Mouse (Mus musculus) forebrain, embryonic 13.5 days (tissue): ENCODE data around the gene 4930519P11Rik. TPM values are rescaled to one million over a fixed set of nuclear protein-coding genes. Genes with fewer than 3 reads are reported as not detected.

Experiments used
- ATAC-seq: fragments of 200-750 bp; cut with Nextera tagmentation; 2 replicates; pipeline ENCODE4 v1.8.0; 2017
- H3K27ac ChIP-seq: fragments of 300-500 bp; sonication (generic); 2 replicates; pipeline ENCODE4 v1.5.1; 2015; ENCODE audit warnings: inconsistent platforms, mild to moderate bottlenecking, moderate library complexity
- H3K27me3 ChIP-seq: fragments of 300-500 bp; sonication (generic); 2 replicates; pipeline ENCODE4 v1.6.1; 2015; ENCODE audit warnings: mild to moderate bottlenecking, inconsistent platforms
- H3K36me3 ChIP-seq: fragments of 300-500 bp; sonication (generic); 2 replicates; pipeline ENCODE4 v1.6.1; 2015; ENCODE audit warnings: mild to moderate bottlenecking, inconsistent platforms; ENCODE audit not compliant: poor library complexity, severe bottlenecking
- H3K4me1 ChIP-seq: fragments of 300-500 bp; sonication (generic); 2 replicates; pipeline ENCODE4 v1.6.1; 2015; ENCODE audit warnings: inconsistent platforms
- H3K4me2 ChIP-seq: fragments of 300-500 bp; sonication (generic); 2 replicates; pipeline ENCODE4 v1.6.1; 2015; ENCODE audit warnings: inconsistent platforms, mild to moderate bottlenecking, moderate library complexity
- H3K4me3 ChIP-seq: fragments of 300-500 bp; sonication (generic); 2 replicates; pipeline ENCODE4 v1.5.1; 2015; ENCODE audit warnings: mild to moderate bottlenecking, inconsistent platforms
- H3K9ac ChIP-seq: fragments of 300-500 bp; sonication (generic); 2 replicates; pipeline ENCODE4 v1.6.1; 2015; ENCODE audit warnings: mild to moderate bottlenecking, inconsistent platforms
- H3K9me3 ChIP-seq: fragments of 300-500 bp; sonication (generic); replicated peaks from 2 replicates; pipeline ENCODE4 v1.6.1; 2016; ENCODE audit warnings: inconsistent platforms
- WGBS: fragments of 180-500 bp; shearing (Covaris S2); methylation state at CpG from one replicate; pipeline ENCODE4 v1.1.7; 2015; 5-methylcytosine and 5-hydroxymethylcytosine counted together
- polyA plus RNA-seq: library from polyadenylated mRNA; unstranded; fragments of >200 nt; fragmentation: Nextera tagmentation; extraction: Ambion mirVana; gene quantifications from 2 replicates; pipeline ENCODE4 v1.2.1, GENCODE M21; 2015

The 4930519P11Rik gene
- polyA plus RNA-seq, 1 experiment from 2014 or later: 0.88 TPM

DNA sequence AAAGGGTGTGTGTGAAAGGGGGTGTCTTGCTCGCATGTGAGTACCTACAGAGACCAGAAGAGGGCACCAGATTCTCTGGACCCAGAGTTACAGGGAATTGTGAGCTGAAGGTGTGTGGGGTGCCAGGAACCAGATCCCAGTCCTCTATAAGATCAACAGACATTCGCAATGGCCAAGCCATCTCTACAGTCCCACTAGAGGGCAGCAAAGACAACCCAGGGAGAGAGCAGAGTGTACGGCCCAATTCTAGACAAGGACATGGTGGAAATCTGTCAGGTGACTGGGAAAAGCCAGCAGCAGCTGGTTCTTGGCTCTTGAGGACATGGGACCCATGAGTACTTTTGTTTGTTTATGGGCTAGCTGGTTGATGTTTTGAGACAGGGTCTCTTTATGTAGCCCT is 20.2 kb downstream of the 4930519P11Rik start:
- Histone ChIP-seq H3K36me3 (no peaks in the 10 kb centered on the region), H3K9me3 (peaks cover 3% of the 10 kb centered on the region; the same call in 1 of the 2 replicates), H3K9ac (no peak overlapping the region), H3K27me3 (no peaks in the 10 kb centered on the region), H3K4me1 (no peaks in the 10 kb centered on the region), H3K27ac (no peak overlapping the region), H3K4me2 (no peak overlapping the region), H3K4me3 (no peak overlapping the region)
- no peak for ATAC-seq
- WGBS: 69% methylated on average over 3 of the region's 3 CpGs

DNA sequence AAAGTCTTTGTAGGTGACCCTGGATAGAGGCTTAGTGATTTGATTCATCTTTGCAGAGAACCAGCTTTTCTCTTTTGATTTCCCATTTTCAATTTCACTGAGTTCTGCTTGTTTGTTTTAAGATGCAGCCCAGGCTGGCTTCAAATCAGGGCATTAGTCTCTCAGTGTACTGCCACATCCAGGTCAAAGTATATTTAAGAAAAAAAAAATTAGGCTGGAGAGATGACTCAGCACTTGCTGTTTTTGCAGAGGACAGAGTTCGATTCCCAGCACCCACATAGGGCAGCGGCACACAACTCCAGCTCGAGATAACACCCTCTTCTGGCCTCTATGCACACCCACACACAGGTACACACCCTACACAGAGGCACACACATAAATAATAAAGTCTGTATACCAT is 22.0 kb downstream of the 4930519P11Rik start:
- H3K4me1 ChIP-seq: no peaks in the 10 kb centered on the region
- no peak overlapping the region for H3K4me2 ChIP-seq
- H3K27ac ChIP-seq: no peak overlapping the region
- H3K9me3 ChIP-seq: peaks cover 3% of the 10 kb centered on the region; the same call in 1 of the 2 replicates
- no peak overlapping the region for H3K4me3 ChIP-seq
- no peaks in the 10 kb centered on the region for H3K27me3 ChIP-seq
- ATAC-seq: no peak
- WGBS: 88% methylated on average over 3 of the region's 3 CpGs
- no peaks in the 10 kb centered on the region for H3K36me3 ChIP-seq
- H3K9ac ChIP-seq: no peak overlapping the region

DNA sequence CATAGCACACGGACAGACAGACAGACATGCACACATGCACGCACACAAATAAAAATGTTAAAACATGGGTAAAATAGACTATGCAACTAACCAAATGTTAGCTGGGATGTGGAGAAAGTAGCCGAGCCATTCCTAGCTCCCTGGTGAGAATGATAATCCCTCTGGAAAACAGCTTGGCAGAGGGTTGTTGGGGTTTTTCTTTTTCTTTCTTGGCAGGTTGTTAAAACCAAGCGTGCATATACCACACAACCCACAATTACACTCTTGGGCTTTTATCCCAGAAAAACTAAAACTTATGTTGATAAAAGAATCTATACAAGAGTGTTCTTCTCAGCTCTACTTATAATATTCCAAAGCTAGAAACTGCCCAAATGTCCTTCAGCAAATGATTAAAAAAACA is 24.2 kb downstream of the 4930519P11Rik start:
- Histone ChIP-seq H3K9ac (no peak overlapping the region), H3K27ac (no peak overlapping the region), H3K4me3 (no peak overlapping the region), H3K9me3 (peaks cover 3% of the 10 kb centered on the region; the same call in 1 of the 2 replicates), H3K36me3 (no peaks in the 10 kb centered on the region), H3K4me2 (no peak overlapping the region), H3K27me3 (no peaks in the 10 kb centered on the region), H3K4me1 (peaks cover 18% of the 10 kb centered on the region)
- no peak for ATAC-seq
- 80% methylated on average over 4 of the region's 4 CpGs for WGBS

DNA sequence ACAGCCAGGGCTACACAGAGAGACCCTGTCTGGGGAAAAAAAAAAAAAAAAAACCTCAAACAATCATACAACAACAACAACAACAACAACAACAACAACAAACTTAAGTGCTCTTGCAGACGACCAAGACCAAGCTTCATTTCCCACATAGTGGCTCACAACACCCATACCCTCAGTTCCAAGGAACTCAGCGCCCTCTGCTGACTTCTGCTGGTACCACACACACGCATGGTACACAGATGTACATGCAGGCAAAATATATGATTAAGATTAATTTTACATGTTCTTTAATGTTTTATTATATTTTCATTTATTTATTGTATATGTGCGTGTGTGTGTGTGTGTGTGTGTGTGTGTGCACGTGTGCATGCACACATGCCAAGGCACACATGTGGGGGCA is 26.8 kb downstream of the 4930519P11Rik start:
- Histone ChIP-seq H3K9ac (no peak overlapping the region), H3K27ac (no peak overlapping the region), H3K4me2 (no peak overlapping the region), H3K4me1 (peaks cover 27% of the 10 kb centered on the region), H3K9me3 (no peaks in the 10 kb centered on the region), H3K4me3 (no peak overlapping the region), H3K27me3 (no peaks in the 10 kb centered on the region), H3K36me3 (no peaks in the 10 kb centered on the region)
- 74% methylated on average over 5 of the region's 5 CpGs for WGBS
- ATAC-seq: no peak

DNA sequence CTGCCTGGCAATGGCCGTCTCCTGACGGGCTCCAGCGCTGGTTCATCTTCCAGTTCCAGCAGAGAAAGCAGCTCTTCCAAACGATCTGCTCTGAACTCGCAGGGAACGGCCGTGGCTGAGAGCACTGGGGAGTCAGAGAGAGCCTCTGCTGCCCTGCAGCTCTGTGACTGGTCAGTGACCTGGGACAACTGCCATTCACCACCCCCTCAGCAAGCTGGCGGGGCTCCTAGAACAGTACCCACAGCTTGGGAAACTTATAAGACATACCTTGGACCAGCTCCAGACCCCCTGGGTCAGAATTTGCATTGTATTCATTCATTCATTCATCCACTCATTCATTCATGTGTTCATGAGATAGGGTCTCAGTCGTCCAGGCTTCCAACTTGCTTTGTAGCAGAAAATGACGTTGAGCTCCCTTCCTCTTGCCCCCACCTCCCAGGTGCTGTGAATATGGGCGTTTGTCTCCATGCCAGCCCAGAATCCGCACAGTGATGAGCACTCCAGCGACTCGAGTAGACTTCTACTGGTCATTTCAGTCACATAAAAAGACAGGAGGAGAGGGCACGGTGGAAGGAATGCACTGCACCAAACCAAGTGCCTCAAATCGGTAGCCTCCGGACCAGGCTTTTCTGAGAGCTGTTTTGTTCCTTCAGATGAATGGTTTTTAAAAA is 28.2 kb downstream of the 4930519P11Rik start:
- ATAC-seq: no peak
- 60% methylated on average over 17 of the region's 17 CpGs for WGBS

DNA sequence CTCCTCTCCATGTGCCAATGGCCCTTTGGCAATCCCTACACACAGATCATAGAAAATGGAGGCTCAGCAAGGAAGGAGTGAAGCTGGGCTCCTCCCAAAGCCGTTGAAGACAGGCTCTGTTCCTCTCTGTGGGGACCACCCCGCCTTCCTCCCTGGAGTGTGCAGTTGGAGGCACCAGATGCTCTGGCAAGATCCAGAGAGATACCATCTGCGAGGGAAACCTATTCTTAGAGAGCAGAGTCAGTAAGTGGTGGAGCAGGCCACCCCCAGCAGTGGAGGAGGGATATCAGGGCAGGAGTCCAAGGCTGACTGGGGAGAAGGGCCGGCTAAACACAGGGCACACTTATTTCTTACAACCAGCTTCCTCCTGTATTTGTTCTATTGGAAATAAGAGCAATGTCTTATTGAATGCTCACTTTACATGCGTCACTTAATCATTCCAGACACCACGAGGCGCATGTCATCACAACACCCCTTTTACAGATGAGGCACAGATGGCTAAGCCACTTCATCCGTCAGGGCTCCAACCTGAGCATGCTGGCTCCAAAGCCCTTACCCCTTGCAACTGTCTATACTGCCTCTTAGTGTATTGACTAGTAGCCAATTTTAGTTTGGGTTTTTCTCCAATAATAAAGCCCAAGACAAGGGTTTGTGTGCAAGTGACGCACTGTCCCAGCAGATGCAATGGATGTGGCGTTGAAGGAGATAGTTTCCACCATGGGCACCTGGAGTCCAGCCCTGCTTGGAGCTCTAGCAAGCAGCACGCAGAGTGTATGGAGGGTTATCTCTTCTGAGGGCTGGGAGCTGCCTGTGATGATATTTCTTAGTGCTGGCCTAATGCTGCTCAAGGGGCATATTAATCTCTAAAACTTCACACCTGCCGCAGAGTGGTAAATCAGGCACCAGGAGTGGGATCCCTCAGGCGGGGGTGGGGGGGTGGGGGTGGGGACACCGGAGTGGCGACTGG is 29.0 kb downstream of the 4930519P11Rik start:
- no peak overlapping the region for H3K9ac ChIP-seq
- H3K4me2 ChIP-seq: peak overlapping the region; percentile 14
- H3K27ac ChIP-seq: peak overlapping the region; percentile 84
- no peaks in the 10 kb centered on the region for H3K9me3 ChIP-seq
- no peaks in the 10 kb centered on the region for H3K36me3 ChIP-seq
- whole genome bisulfite sequencing: 58% methylated on average over 15 of the region's 15 CpGs
- peaks cover 27% of the 10 kb centered on the region for H3K4me1 ChIP-seq
- H3K27me3 ChIP-seq: no peaks in the 10 kb centered on the region
- H3K4me3 ChIP-seq: no peak overlapping the region
- ATAC-seq: peak; percentile 96

More for the DNA sequence above, 28.2 kb downstream of the 4930519P11Rik start:
- H3K4me3 ChIP-seq: no peak overlapping the region
- H3K4me1 ChIP-seq: peaks cover 27% of the 10 kb centered on the region
- no peak overlapping the region for H3K4me2 ChIP-seq
- no peaks in the 10 kb centered on the region for H3K9me3 ChIP-seq
- no peak overlapping the region for H3K9ac ChIP-seq
- no peaks in the 10 kb centered on the region for H3K27me3 ChIP-seq
- peak overlapping the region; percentile 84 for H3K27ac ChIP-seq
- H3K36me3 ChIP-seq: no peaks in the 10 kb centered on the region

DNA sequence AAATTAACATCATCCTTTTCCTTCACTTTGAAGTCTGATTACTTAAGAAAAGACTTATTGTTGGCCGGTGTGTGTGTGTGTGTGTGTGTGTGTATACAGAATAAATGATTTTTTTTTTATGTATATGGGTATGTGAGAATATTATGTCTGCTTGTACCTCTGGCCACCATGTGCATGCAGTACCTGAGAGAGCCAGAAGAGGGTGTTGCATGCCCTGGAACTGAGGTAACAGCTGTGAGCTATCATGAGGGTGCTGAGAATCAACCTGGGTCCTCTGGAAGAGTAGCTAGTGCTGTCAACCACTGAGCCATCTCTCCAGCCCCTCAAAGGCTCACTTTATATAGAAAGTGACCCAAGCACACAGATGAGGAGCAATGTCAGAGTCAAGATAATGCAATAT is 31.8 kb downstream of the 4930519P11Rik start:
- Histone ChIP-seq H3K4me1 (peaks cover 42% of the 10 kb centered on the region), H3K4me3 (no peak overlapping the region), H3K9me3 (no peaks in the 10 kb centered on the region), H3K27ac (no peak overlapping the region), H3K36me3 (no peaks in the 10 kb centered on the region), H3K4me2 (no peak overlapping the region), H3K9ac (no peak overlapping the region), H3K27me3 (no peaks in the 10 kb centered on the region)
- 91% methylated on average over 1 of the region's 1 CpGs for WGBS
- no peak for ATAC-seq

DNA sequence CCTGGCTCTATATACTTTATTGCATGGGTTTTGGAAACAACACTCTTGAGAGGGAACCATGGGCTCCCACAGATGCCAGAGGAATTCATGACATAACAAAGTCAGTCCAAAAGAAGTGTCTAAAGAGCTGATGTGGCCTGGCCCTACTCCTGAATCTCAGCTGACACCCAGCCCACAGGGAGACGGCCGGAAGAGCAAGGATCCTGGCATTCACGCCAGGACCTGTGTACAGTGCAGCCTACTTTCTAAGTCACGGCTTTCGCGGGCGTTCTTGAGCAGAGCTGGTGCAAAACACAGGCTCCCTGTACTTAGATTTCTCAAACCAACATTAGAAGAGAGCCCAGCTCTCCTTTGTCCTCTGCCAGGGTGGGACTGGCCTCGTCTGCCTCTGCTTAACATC is 32.7 kb downstream of the 4930519P11Rik start:
- no peak overlapping the region for H3K4me2 ChIP-seq
- no peaks in the 10 kb centered on the region for H3K27me3 ChIP-seq
- ATAC-seq: no peak
- H3K36me3 ChIP-seq: no peaks in the 10 kb centered on the region
- peaks cover 38% of the 10 kb centered on the region for H3K4me1 ChIP-seq
- no peak overlapping the region for H3K4me3 ChIP-seq
- no peak overlapping the region for H3K9ac ChIP-seq
- 78% methylated on average over 8 of the region's 8 CpGs for WGBS
- H3K27ac ChIP-seq: no peak overlapping the region
- no peaks in the 10 kb centered on the region for H3K9me3 ChIP-seq

DNA sequence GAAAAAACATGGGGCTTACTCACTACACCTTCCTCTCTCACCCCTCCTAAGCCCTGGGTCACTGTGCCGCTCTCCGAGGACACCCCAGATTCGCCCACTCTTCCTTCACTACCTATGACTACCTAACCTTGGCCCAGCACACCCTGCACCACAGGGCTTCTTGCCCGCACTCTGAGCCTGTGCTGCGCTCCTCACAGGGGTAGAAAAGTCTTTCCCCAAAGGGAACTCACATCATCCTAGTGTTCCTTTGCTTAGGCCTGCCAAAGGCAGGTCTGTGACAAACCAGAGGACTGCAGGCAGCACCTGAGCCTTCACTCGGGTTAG is 35.5 kb downstream of the 4930519P11Rik start:
- Histone ChIP-seq H3K36me3 (no peaks in the 10 kb centered on the region), H3K27me3 (no peaks in the 10 kb centered on the region), H3K4me3 (no peak overlapping the region), H3K27ac (peak overlapping the region; percentile 73), H3K9ac (no peak overlapping the region), H3K4me2 (no peak overlapping the region), H3K9me3 (no peaks in the 10 kb centered on the region), H3K4me1 (peaks cover 19% of the 10 kb centered on the region)
- WGBS: 71% methylated on average over 6 of the region's 6 CpGs
- ATAC-seq: no peak

DNA sequence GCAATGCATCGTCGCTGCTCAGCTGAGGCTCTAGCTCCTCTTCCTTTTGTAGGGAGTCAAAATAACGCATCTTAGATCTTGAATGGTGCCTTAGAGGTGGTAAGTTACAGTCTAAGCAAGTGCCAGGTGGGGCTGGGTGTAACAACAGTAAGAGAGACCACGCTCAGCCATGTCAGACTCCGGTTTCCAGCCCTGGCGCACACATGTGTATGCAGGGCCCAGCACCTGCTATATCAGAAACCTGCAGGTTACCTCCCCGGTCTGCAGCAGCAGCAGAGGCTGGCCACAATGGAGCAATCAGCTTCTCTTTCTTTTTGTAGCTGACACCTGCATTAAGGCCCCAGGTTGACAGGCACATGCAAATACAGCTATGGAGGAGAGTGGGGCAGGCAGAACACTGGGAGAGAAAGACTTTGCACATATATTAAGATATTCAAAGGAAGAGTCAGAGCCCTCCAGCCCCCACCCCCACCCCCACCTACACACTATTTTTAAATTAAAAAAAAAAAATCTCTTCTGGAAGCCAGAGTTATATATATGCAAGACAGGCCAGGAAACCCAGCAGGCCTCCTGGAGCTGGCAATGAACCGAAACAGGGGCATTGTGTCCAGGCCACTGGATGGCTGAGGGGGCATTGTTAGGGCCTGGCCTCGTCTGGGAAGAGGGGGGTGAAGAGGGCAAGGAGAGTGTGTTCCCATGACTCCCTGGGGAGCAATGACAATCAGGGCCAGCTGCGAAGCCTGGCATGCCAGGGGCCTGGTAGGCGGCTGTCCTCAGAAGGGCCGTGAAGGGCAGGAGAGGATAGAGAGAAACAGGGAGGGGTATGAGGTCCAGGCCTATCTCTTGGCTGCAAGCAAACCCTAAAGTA is 36.1 kb downstream of the 4930519P11Rik start:
- H3K9ac ChIP-seq: peak overlapping the region; percentile 13; the same call in 1 of the 2 replicates

DNA sequence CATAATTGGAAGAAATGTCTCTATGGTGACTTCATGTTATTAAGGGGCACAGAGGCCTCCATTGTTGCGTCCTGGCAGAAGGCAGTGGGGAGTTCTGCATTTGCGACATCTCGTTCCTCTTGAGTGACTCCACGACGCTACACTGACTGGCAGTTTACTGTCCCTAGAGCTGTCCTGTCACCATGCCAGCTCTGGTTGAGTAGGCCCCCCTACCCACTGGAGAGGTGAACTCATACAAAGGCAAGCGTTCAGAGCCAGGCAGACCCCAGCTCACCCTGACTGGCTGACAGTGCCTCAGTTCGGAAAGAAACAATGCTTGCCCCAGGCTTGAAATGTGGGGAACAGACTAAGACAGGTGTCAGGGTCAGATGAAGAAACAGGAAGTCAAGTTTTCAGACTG is 39.0 kb downstream of the 4930519P11Rik start:
- no peak overlapping the region for H3K4me2 ChIP-seq
- H3K4me3 ChIP-seq: no peak overlapping the region
- H3K4me1 ChIP-seq: peaks cover 26% of the 10 kb centered on the region
- H3K36me3 ChIP-seq: no peaks in the 10 kb centered on the region
- no peaks in the 10 kb centered on the region for H3K9me3 ChIP-seq
- H3K27ac ChIP-seq: no peak overlapping the region
- no peak for ATAC-seq
- no peak overlapping the region for H3K9ac ChIP-seq
- no peaks in the 10 kb centered on the region for H3K27me3 ChIP-seq
- 47% methylated on average over 7 of the region's 7 CpGs for WGBS

More for the DNA sequence above, 36.1 kb downstream of the 4930519P11Rik start:
- Histone ChIP-seq H3K4me2 (no peak overlapping the region), H3K4me1 (peaks cover 19% of the 10 kb centered on the region), H3K36me3 (no peaks in the 10 kb centered on the region), H3K9me3 (no peaks in the 10 kb centered on the region), H3K27ac (peak overlapping the region; percentile 73), H3K27me3 (no peaks in the 10 kb centered on the region), H3K4me3 (no peak overlapping the region)
- WGBS: 26% methylated on average over 12 of the region's 12 CpGs
- peak; percentile 38; the same call in 1 of the 2 replicates for ATAC-seq
